Mouse (Mus musculus) forebrain, postnatal 0 days (tissue): ENCODE data around the gene Ifi211. TPM values are rescaled to one million over a fixed set of nuclear protein-coding genes. Genes with fewer than 3 reads are reported as not detected.
"Not testable (repeated sequence)": the region's sequence is repeated elsewhere in the genome, so short reads cannot be mapped to it uniquely, and the experiment has no call there.

Experiments used
- ATAC-seq: fragments of 200-750 bp; cut with Nextera tagmentation; 2 replicates; pipeline ENCODE4 v1.8.0; 2017; ENCODE audit warnings: mild to moderate bottlenecking, moderate library complexity
- DNase-seq: peaks from one replicate; pipeline ENCODE4 v3.0.0-alpha.2; 2015
- H3K27ac ChIP-seq: fragments of 300-500 bp; sonication (generic); 2 replicates; pipeline ENCODE4 v1.5.1; 2014; ENCODE audit warnings: low read depth, mild to moderate bottlenecking, antibody characterized with exemption, low read length, moderate library complexity, mixed read lengths
- H3K27me3 ChIP-seq: fragments of 300-500 bp; sonication (generic); 2 replicates; pipeline ENCODE4 v1.6.1; 2014; ENCODE audit warnings: mild to moderate bottlenecking, low read length, mixed read lengths; ENCODE audit not compliant: insufficient read depth
- H3K36me3 ChIP-seq: fragments of 300-500 bp; sonication (generic); 2 replicates; pipeline ENCODE4 v1.6.1; 2014; ENCODE audit warnings: mild to moderate bottlenecking, moderate library complexity; ENCODE audit not compliant: insufficient read depth
- H3K4me1 ChIP-seq: fragments of 300-500 bp; sonication (generic); 2 replicates; pipeline ENCODE4 v1.6.1; 2014; ENCODE audit warnings: antibody characterized with exemption; ENCODE audit not compliant: insufficient read depth
- H3K4me2 ChIP-seq: fragments of 300-500 bp; sonication (generic); 2 replicates; pipeline ENCODE4 v1.6.1; 2014; ENCODE audit warnings: low read depth, mild to moderate bottlenecking, moderate library complexity
- H3K4me3 ChIP-seq: fragments of 300-500 bp; sonication (generic); 2 replicates; pipeline ENCODE4 v1.5.1; 2014; ENCODE audit warnings: low read depth, low read length, mixed read lengths
- H3K9ac ChIP-seq: fragments of 300-500 bp; sonication (generic); 2 replicates; pipeline ENCODE4 v1.6.1; 2014; ENCODE audit warnings: mild to moderate bottlenecking
- H3K9me3 ChIP-seq: fragments of 300-500 bp; sonication (generic); 2 replicates; pipeline ENCODE4 v1.6.1; 2016; ENCODE audit warnings: low read length
- CTCF ChIP-seq: sonication (generic); IDR thresholded peaks from 2 replicates; pipeline ENCODE4 v1.5.1; 2016; ENCODE audit warnings: antibody characterized with exemption, control low read depth, low read depth
- WGBS: fragments of 180-500 bp; shearing (Covaris S2); extraction: QIAGEN DNeasy Blood & Tissue Kit; methylation state at CpG from one replicate; pipeline ENCODE4 v1.1.7; 2014; 5-methylcytosine and 5-hydroxymethylcytosine counted together
- polyA plus RNA-seq: library from polyadenylated mRNA; unstranded; fragments of >200 nt; fragmentation: Nextera tagmentation; extraction: Ambion mirVana; gene quantifications from 2 replicates; pipeline ENCODE4 v1.2.1, GENCODE M21; 2015
- total RNA-seq: library from RNA; depleted of rRNA; stranded (reverse); fragments of >200 nt; gene quantifications from 2 replicates; pipeline ENCODE4 v1.2.3, GENCODE M21; 2014

Ifi211 gene
- total and polyA plus RNA-seq, 2 experiments from 2014 or later, result 0.43 to 0.48 TPM

GRCm38 (mm10) chr1:173941522-173941921, 28.7 kb upstream of the Ifi211 start:
- H3K4me3 ChIP-seq, H3K4me2 ChIP-seq, H3K27me3 ChIP-seq, H3K36me3 ChIP-seq, H3K27ac ChIP-seq, H3K9ac ChIP-seq, DNase-seq, H3K4me1 ChIP-seq, H3K9me3 ChIP-seq, ATAC-seq: not testable (repeated sequence)
- 97% methylated on average over 2 of the region's 2 CpGs for WGBS

GRCm38 (mm10) chr1:173919279-173919678, 6.4 kb upstream of the Ifi211 start:
- not testable (repeated sequence) for H3K4me1 ChIP-seq, H3K9me3 ChIP-seq, H3K4me2 ChIP-seq, H3K36me3 ChIP-seq, H3K27ac ChIP-seq, H3K4me3 ChIP-seq, ATAC-seq, H3K27me3 ChIP-seq, DNase-seq, H3K9ac ChIP-seq
- WGBS, result 81% methylated on average over 2 of the region's 3 CpGs

GRCm38 (mm10) chr1:173914559-173914958, 1.7 kb upstream of the Ifi211 start:
- Histone ChIP-seq H3K9ac (no peak overlapping the region), H3K4me3 (no peak overlapping the region), H3K9me3 (no peaks in the 10 kb centered on the region), H3K4me1 (no peaks in the 10 kb centered on the region), H3K4me2 (no peak overlapping the region), H3K36me3 (no peaks in the 10 kb centered on the region), H3K27me3 (no peaks in the 10 kb centered on the region), H3K27ac (no peak overlapping the region)
- no peak for DNase-seq
- 79% methylated on average over 2 of the region's 2 CpGs for WGBS
- ATAC-seq, result no peak
- TF ChIP-seq CTCF, result no peak

- H3K27me3 ChIP-seq, H3K4me2 ChIP-seq, H3K4me1 ChIP-seq, H3K27ac ChIP-seq, H3K9me3 ChIP-seq, H3K36me3 ChIP-seq, ATAC-seq, H3K9ac ChIP-seq, DNase-seq, H3K4me3 ChIP-seq: not testable (repeated sequence)
These were observed 478 bp upstream of the Ifi211 start for GRCm38 (mm10) chr1:173913256-173913791.

GRCm38 (mm10) chr1:173911808-173912464, 910 bp downstream of the Ifi211 start:
- H3K9ac ChIP-seq, result no peak overlapping the region
- H3K27me3 ChIP-seq, result no peaks in the 10 kb centered on the region
- H3K4me3 ChIP-seq, result no peak overlapping the region
- no peak for ATAC-seq
- no peaks in the 10 kb centered on the region for H3K36me3 ChIP-seq
- DNase-seq, result no peak
- H3K4me1 ChIP-seq, result no peaks in the 10 kb centered on the region
- no peak overlapping the region for H3K27ac ChIP-seq
- 89% methylated on average over 2 of the region's 2 CpGs for WGBS
- TF ChIP-seq CTCF, result no peak
- no peak overlapping the region for H3K4me2 ChIP-seq
- no peaks in the 10 kb centered on the region for H3K9me3 ChIP-seq

- not testable (repeated sequence) for ATAC-seq, H3K4me2 ChIP-seq, H3K9ac ChIP-seq, DNase-seq, H3K36me3 ChIP-seq, H3K27me3 ChIP-seq, H3K27ac ChIP-seq, H3K9me3 ChIP-seq, H3K4me1 ChIP-seq, H3K4me3 ChIP-seq
These were observed 4.5 kb downstream of the Ifi211 start for GRCm38 (mm10) chr1:173908390-173908789.

GRCm38 (mm10) chr1:173905885-173906284, 7.0 kb downstream of the Ifi211 start:
- H3K36me3 ChIP-seq, H3K27ac ChIP-seq, H3K27me3 ChIP-seq, H3K9me3 ChIP-seq, DNase-seq, H3K4me3 ChIP-seq, H3K4me1 ChIP-seq, ATAC-seq, H3K9ac ChIP-seq, H3K4me2 ChIP-seq: not testable (repeated sequence)
- 92% methylated on average over 3 of the region's 4 CpGs for WGBS

GRCm38 (mm10) chr1:173889741-173890140, 23.1 kb downstream of the Ifi211 start:
- not testable (repeated sequence) for H3K9me3 ChIP-seq, H3K27ac ChIP-seq, H3K27me3 ChIP-seq, ATAC-seq, H3K36me3 ChIP-seq, H3K4me3 ChIP-seq, DNase-seq, H3K4me2 ChIP-seq, H3K9ac ChIP-seq, H3K4me1 ChIP-seq

- not testable (repeated sequence) for H3K9ac ChIP-seq, H3K27ac ChIP-seq, DNase-seq, ATAC-seq, H3K9me3 ChIP-seq, H3K4me1 ChIP-seq, H3K27me3 ChIP-seq, H3K4me3 ChIP-seq, H3K36me3 ChIP-seq, H3K4me2 ChIP-seq
- no CpG with 5 or more reads among the region's 2 CpGs for WGBS
These were observed 25.6 kb downstream of the Ifi211 start for GRCm38 (mm10) chr1:173887026-173887787.

- DNase-seq (peak; percentile 39), ATAC-seq (peak; percentile 94)
- not testable (repeated sequence) for H3K9ac ChIP-seq, H3K27ac ChIP-seq, H3K4me2 ChIP-seq, H3K36me3 ChIP-seq, H3K27me3 ChIP-seq, H3K4me1 ChIP-seq, H3K4me3 ChIP-seq, H3K9me3 ChIP-seq
- WGBS, result 45% methylated on average over 3 of the region's 3 CpGs
These were observed 32.7 kb downstream of the Ifi211 start for GRCm38 (mm10) chr1:173880004-173880666.
